Mouse (Mus musculus) hindbrain, embryonic 14.5 days (tissue): ENCODE measurements at regions not wholly inside any gene's neighbourhood (a gene's known extent, or its start where the extent isn't known, plus 50 kb on each side); places are given as distances from the start of the nearest gene placed in this dataset.

Experiments used
- ATAC-seq: fragments of 200-750 bp; cut with Nextera tagmentation; 2 replicates; pipeline ENCODE4 v1.8.0; 2017; ENCODE audit warnings: moderate number of reproducible peaks, mild to moderate bottlenecking, moderate TSS enrichment, moderate library complexity; ENCODE audit not compliant: low FRiP score
- DNase-seq: peaks from one replicate; pipeline ENCODE4 v3.0.0-alpha.2; 2015; ENCODE audit warnings: low spot score
- H3K27ac ChIP-seq: fragments of 300-500 bp; sonication (generic); 2 replicates; pipeline ENCODE4 v1.5.1; 2014; ENCODE audit warnings: mild to moderate bottlenecking, moderate library complexity
- H3K27me3 ChIP-seq: fragments of 300-500 bp; sonication (generic); 2 replicates; pipeline ENCODE4 v1.6.1; 2014; ENCODE audit warnings: mild to moderate bottlenecking, low read length, mixed read lengths; ENCODE audit not compliant: control insufficient read depth, insufficient read depth
- H3K36me3 ChIP-seq: fragments of 300-500 bp; sonication (generic); replicated peaks from 2 replicates; pipeline ENCODE4 v1.6.1; 2014; ENCODE audit not compliant: control insufficient read depth, insufficient read depth
- H3K4me1 ChIP-seq: fragments of 300-500 bp; sonication (generic); replicated peaks from 2 replicates; pipeline ENCODE4 v1.6.1; 2014; ENCODE audit warnings: antibody characterized with exemption, low read length, mixed read lengths; ENCODE audit not compliant: control insufficient read depth, insufficient read depth
- H3K4me2 ChIP-seq: fragments of 300-500 bp; sonication (generic); replicated peaks from 2 replicates; pipeline ENCODE4 v1.6.1; 2014; ENCODE audit warnings: mild to moderate bottlenecking, moderate library complexity
- H3K4me3 ChIP-seq: fragments of 300-500 bp; sonication (generic); replicated peaks from 2 replicates; pipeline ENCODE4 v1.5.1; 2014; ENCODE audit warnings: mild to moderate bottlenecking, low read length
- H3K9ac ChIP-seq: fragments of 300-500 bp; sonication (generic); 2 replicates; pipeline ENCODE4 v1.6.1; 2014
- H3K9me3 ChIP-seq: fragments of 300-500 bp; sonication (generic); 2 replicates; pipeline ENCODE4 v1.6.1; 2016; ENCODE audit warnings: low read length; ENCODE audit not compliant: control insufficient read depth
- WGBS: fragments of 180-500 bp; shearing (Covaris S2); extraction: QIAGEN DNeasy Blood & Tissue Kit; methylation state at CpG from one replicate; pipeline ENCODE4 v1.1.7; 2014; 5-methylcytosine and 5-hydroxymethylcytosine counted together

GRCm38 (mm10) chr9:116244619-116244899 lies 69.4 kb upstream of the Tgfbr2 start:
- Histone ChIP-seq H3K9ac (no peak overlapping the region), H3K36me3 (no peaks in the 10 kb centered on the region), H3K4me3 (no peak overlapping the region), H3K4me2 (no peak overlapping the region), H3K27ac (no peak overlapping the region), H3K9me3 (no peaks in the 10 kb centered on the region), H3K27me3 (no peaks in the 10 kb centered on the region), H3K4me1 (no peaks in the 10 kb centered on the region)
- ATAC-seq (no peak), DNase-seq (no peak)
- WGBS = 86% methylated on average over 1 of the region's 1 CpGs

GRCm38 (mm10) chr9:116243775-116244618 lies 68.8 kb upstream of the Tgfbr2 start:
- no peak overlapping the region for H3K4me2 ChIP-seq
- H3K27ac ChIP-seq = no peak overlapping the region
- no peaks in the 10 kb centered on the region for H3K27me3 ChIP-seq
- DNase-seq (no peak), ATAC-seq (no peak)
- no peak overlapping the region for H3K9ac ChIP-seq
- H3K36me3 ChIP-seq = no peaks in the 10 kb centered on the region
- no peaks in the 10 kb centered on the region for H3K4me1 ChIP-seq
- no peak overlapping the region for H3K4me3 ChIP-seq
- WGBS = 87% methylated on average over 8 of the region's 8 CpGs
- no peaks in the 10 kb centered on the region for H3K9me3 ChIP-seq

- Histone ChIP-seq H3K4me3 (no peak overlapping the region), H3K9me3 (no peaks in the 10 kb centered on the region), H3K27ac (no peak overlapping the region), H3K4me1 (no peaks in the 10 kb centered on the region), H3K36me3 (no peaks in the 10 kb centered on the region), H3K27me3 (no peaks in the 10 kb centered on the region), H3K9ac (no peak overlapping the region), H3K4me2 (no peak overlapping the region)
- no peak for DNase-seq
- no peak for ATAC-seq
- 92% methylated on average over 5 of the region's 5 CpGs for WGBS
Observed at GRCm38 (mm10) chr9:116241933-116242526, 66.9 kb upstream of the Tgfbr2 start.

- Histone ChIP-seq H3K27me3 (no peaks in the 10 kb centered on the region), H3K4me1 (no peaks in the 10 kb centered on the region), H3K27ac (no peak overlapping the region), H3K4me3 (no peak overlapping the region), H3K9ac (no peak overlapping the region), H3K36me3 (no peaks in the 10 kb centered on the region), H3K9me3 (no peaks in the 10 kb centered on the region), H3K4me2 (no peak overlapping the region)
- ATAC-seq (no peak), DNase-seq (no peak)
- 94% methylated on average over 10 of the region's 10 CpGs for WGBS
Observed at GRCm38 (mm10) chr9:116241290-116241689, 66.1 kb upstream of the Tgfbr2 start.

- Histone ChIP-seq H3K4me3 (no peak overlapping the region), H3K27me3 (no peaks in the 10 kb centered on the region), H3K27ac (no peak overlapping the region), H3K4me1 (no peaks in the 10 kb centered on the region), H3K9ac (no peak overlapping the region), H3K4me2 (no peak overlapping the region), H3K9me3 (no peaks in the 10 kb centered on the region), H3K36me3 (no peaks in the 10 kb centered on the region)
- ATAC-seq (no peak), DNase-seq (no peak)
Observed at GRCm38 (mm10) chr9:116236836-116237235, 61.7 kb upstream of the Tgfbr2 start.

GRCm38 (mm10) chr9:116234170-116234569 lies 59.0 kb upstream of the Tgfbr2 start:
- no peak overlapping the region for H3K9ac ChIP-seq
- no peaks in the 10 kb centered on the region for H3K4me1 ChIP-seq
- ATAC-seq = no peak
- H3K4me2 ChIP-seq = no peak overlapping the region
- no peak overlapping the region for H3K27ac ChIP-seq
- H3K27me3 ChIP-seq = no peaks in the 10 kb centered on the region
- DNase-seq = no peak
- H3K4me3 ChIP-seq = no peak overlapping the region
- no peaks in the 10 kb centered on the region for H3K9me3 ChIP-seq
- H3K36me3 ChIP-seq = no peaks in the 10 kb centered on the region
- 88% methylated on average over 7 of the region's 7 CpGs for WGBS

- H3K4me3 ChIP-seq = no peak overlapping the region
- H3K9ac ChIP-seq = no peak overlapping the region
- H3K4me2 ChIP-seq = no peak overlapping the region
- H3K9me3 ChIP-seq = no peaks in the 10 kb centered on the region
- no peaks in the 10 kb centered on the region for H3K27me3 ChIP-seq
- no peak overlapping the region for H3K27ac ChIP-seq
- 71% methylated on average over 10 of the region's 10 CpGs for WGBS
- H3K36me3 ChIP-seq = no peaks in the 10 kb centered on the region
- no peaks in the 10 kb centered on the region for H3K4me1 ChIP-seq
- ATAC-seq (no peak), DNase-seq (no peak)
Observed at GRCm38 (mm10) chr9:116232386-116232785, 57.2 kb upstream of the Tgfbr2 start.

- Histone ChIP-seq H3K27me3 (no peaks in the 10 kb centered on the region), H3K9me3 (no peaks in the 10 kb centered on the region), H3K4me3 (no peak overlapping the region), H3K4me2 (no peak overlapping the region), H3K4me1 (no peaks in the 10 kb centered on the region), H3K27ac (no peak overlapping the region), H3K36me3 (no peaks in the 10 kb centered on the region), H3K9ac (no peak overlapping the region)
- 77% methylated on average over 16 of the region's 16 CpGs for WGBS
- no peak for ATAC-seq
- no peak for DNase-seq
Observed at GRCm38 (mm10) chr9:116231351-116232311, 56.5 kb upstream of the Tgfbr2 start.

GRCm38 (mm10) chr9:116230346-116230745 lies 55.2 kb upstream of the Tgfbr2 start:
- H3K36me3 ChIP-seq = no peaks in the 10 kb centered on the region
- WGBS = 87% methylated on average over 7 of the region's 7 CpGs
- no peak overlapping the region for H3K9ac ChIP-seq

More at GRCm38 (mm10) chr9:116230346-116230745, 55.2 kb upstream of the Tgfbr2 start:
- H3K4me2 ChIP-seq = no peak overlapping the region
- no peaks in the 10 kb centered on the region for H3K9me3 ChIP-seq
- H3K4me3 ChIP-seq = no peak overlapping the region
- DNase-seq = no peak
- ATAC-seq = no peak
- no peaks in the 10 kb centered on the region for H3K27me3 ChIP-seq
- H3K27ac ChIP-seq = no peak overlapping the region; the same call in 1 of the 2 replicates
- no peaks in the 10 kb centered on the region for H3K4me1 ChIP-seq
